Mouse (Mus musculus): Measurements from ENCODE around the gene Rcor2.

Gene Rcor2

DNA sequence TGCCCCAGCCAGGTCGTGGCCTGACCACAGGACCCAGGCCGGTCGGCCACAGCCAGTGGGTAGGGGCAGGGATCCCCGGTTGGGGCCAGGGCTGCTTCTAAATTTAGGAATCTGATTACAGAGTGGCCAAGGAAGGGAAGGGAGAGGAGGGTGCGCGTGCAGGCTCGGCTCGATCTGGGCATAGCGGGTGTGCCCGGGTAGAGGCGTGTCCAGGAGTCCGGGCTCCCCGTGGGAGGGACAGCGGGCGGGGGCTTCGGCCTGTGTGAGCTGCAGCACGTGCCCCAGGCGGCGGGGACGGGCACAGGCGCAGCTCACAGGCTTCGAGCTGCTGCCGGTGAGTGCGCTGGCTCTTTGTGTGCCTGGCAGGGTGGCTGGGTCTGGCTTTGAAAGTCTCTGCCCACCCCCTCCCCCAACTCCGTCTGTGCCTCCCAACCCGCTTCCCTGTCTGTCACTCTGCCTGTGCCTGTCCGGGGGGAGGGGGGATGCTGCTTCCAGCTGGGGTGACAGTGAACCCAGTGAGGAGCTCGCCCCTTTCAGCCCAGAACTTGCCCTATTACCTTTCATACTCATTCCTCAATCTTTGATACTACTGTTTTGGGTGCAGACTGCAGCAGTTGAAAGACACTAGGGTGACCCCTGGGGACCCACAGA is at the start of gene Rcor2:
TSS of gene Rcor2 (plus strand) at position 235 of the 651 bp plus-strand sequence.
- DNase-seq, result no peak

DNA sequence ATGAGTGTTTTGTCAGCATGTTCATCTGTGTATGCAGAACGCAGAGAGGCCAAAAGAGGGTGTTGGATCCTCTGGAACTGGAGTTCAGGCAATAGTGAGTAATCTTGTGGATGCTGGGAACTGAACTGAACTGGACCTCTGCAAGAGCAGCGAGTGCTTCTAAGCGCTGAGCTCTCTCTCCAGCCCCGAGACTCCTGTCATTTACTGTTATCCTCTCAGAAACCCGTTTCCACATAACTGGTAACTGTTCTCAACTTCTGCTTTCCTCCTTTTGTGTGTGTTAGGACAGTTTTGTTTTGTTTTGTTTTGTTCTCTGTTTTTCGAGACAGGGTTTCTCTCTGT is 49.2 kb upstream of the Rcor2 start:
- DNase-seq, result no peak

DNA sequence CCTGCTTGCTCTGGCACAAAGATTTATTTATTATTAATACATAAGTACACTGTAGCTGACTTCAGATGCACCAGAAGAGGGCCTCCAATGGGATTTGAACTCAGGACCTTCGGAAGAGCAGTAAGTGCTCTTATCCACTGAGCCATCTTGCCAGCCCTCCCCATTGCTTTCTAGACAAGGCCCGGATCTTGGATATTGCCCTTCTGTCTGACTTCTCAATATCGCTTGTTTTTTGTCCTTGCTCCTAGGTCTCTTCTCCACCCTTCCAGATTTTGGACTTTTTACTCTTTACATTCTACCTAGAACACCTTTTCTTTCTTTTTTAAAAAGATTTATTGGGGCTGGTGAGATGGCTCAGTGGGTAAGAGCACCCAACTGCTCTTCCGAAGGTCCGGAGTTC is 48.4 kb upstream of the Rcor2 start:
- DNase-seq, result no peak

- no peak for DNase-seq
These were observed 44.9 kb upstream of the Rcor2 start for GRCm38 (mm10) chr19:7222196-7222595.

- DNase-seq, result no peak
These were observed 43.6 kb upstream of the Rcor2 start for GRCm38 (mm10) chr19:7223488-7223887.

DNA sequence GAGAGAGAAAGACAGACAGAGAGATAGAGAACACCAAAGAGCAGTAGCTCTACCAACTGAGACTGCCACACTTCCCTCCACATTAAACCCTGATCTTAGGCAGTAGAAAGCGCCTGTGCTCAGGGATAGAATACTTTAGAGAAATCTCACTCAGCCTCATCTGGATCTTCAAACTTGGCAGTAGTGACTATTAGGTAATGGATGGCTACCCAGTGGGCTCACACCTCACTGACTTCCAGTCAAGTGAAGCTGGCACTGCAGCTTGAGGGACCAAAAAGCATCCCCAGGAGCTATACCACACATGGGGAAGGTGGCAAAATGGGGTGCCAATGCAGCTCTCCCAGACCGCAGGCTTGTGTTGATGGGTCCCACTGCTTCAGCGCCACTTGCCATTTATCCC is 42.9 kb upstream of the Rcor2 start:
- no peak for DNase-seq

DNA sequence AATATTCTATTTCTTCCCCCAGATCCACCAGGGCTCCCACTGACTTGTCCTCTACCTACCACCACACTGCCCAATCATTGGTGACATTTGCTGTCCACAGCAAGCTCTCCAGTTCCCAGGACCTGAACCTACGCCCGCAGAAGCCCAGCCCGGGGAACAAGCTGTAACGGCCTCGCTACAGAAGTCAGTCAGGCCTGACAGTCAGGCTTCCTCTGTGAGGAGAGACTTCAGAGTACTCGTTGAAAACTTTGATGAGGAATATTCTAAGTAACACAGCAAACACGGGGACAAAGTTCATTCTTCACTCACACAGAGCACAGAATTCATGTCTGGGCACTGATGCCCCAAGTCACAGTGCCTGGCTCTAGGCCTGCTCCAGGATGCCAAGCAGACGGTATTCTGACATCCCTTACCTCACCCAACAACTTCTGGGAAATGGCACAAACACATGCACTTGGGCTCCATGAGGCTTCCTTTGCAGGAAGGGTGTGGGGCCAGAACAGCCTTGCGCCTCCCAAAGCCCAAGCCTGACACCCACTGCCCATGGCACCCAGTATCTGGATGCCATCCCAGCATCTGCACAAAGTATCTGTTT is 41.9 kb upstream of the Rcor2 start:
- no peak for DNase-seq

DNA sequence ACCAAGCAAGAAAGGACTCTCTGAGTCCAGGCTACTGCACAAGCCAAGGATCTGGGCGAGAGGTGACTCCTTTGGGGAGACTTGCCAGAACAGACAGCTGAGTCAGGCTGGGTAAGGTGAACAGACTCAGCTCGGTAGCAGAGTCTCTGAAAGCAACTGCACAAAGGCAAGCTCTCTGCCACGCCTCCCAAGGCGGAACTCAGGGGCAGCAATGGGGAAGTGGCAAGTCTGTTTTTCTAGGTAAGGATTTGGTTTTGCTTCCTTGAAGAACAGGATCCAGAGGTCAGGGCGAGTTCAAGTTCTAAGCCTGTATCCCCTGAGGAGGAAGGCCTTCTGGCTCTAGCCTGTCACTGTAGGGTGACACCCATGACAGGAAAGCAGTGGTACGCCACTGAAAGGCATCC is 40.6 kb upstream of the Rcor2 start:
- DNase-seq, result no peak

GRCm38 (mm10) chr19:7234537-7235221 is 32.4 kb upstream of the Rcor2 start:
- peak; percentile 79 for DNase-seq

DNA sequence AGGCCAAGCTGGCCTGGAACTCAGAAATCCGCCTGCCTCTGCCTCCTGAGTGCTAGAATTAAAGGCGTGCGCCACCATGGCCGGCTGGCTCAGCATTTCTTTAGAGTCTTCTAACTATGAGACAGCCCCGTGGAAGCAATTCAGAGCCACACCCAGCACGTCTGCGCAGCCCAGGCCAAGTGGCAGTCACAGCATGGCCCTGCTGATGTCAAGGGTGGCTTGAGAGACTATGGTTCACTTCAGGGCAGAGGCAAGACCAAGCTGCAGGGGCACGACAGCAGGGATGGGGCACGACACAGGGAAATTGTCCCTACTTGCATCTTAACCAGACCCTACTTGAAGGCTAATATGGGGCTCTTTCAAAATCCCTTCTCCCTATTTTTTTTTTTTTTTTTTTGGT is 31.7 kb upstream of the Rcor2 start:
- no peak for DNase-seq

DNA sequence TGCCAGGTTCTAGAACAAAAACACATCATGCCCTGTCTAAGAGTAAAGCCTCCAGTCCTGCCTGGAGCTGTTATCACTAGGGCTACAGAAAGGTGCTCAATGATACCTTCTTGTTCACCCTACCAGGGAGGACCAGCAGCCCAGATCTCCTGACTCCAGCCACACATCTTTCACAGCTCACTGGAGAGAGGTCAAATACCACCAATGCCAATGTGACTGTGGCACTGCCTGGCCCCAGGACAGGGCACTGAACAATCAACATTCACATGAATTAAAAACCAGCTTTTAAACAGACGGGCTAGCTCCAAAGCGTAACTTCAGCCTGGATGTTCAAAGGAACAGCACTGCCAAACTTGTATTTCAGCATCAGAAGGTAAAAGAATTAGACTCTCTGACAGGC is 31.1 kb upstream of the Rcor2 start:
- DNase-seq, result no peak

GRCm38 (mm10) chr19:7236742-7237141 is 30.4 kb upstream of the Rcor2 start:
- no peak for DNase-seq

DNA sequence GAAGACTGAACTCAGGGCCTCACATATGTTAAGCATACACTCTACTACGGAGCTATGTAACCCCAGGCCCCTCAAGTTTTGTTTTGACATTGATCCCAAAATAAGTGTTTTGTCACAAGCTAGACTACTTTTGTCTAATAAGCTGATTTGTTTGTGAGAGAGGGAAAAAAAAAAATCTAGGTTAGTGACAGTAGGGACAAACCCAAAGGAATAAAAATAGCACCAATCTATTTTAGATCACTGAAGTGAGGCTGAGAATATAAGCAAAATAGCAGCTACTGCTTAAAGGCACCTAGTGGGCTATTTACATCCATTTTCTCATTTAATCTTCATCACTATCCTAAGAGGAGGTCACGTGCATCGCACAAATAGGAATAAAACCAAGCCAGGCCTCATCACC is 27.6 kb upstream of the Rcor2 start:
- no peak for DNase-seq

- DNase-seq, result peak; percentile 22 to 32
These were observed 26.8 kb upstream of the Rcor2 start for GRCm38 (mm10) chr19:7240291-7240690.

DNA sequence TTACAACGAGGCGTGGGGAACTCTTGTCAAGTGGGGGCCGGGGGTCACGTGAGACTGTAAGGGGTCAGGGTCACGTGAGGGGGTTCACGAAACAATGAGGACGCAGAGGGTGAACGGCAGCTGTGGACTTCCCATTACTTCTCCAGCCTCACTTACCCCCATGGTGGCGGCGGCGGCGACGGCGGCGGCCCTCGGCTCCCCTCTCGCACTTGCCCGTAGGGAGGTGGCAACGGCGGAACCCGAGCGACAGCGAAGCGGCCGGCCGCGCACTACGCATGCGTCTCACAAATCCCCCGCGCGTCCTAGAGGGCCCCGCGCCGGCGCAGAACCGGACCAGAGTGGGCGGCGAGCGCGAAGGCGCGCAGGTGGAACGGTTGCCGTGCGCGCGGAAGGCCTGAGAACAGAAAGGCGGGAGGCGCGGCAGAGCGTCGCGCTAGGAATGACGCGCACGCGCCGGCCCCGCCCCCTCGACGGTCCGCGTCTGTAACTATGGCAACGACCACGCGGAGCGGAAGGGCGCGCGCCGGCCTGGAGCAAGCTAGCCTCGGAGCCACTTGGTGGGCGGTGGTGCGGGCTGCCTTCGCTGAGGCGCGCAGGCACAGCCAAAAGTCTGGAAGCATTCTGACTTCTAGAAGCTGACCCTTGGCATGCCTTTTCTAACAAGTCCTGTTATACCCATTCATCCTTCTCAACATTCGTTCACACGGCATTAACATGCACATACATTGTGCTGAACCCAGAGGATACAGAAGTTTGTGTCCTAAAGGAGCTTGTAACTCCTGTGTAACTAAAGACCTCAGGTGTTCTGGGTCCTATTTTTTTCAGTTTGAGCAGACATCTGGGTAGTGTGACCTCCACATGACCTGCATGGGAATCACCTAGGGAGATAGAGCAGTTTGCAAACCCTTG is 26.1 kb upstream of the Rcor2 start, which contains the start of gene Naa40:
TSS of gene Naa40 (minus strand) at position 402 of the 909 bp plus-strand sequence.
- peak; percentile 91 to 96 for DNase-seq

- DNase-seq, result no peak
These were observed 21.1 kb upstream of the Rcor2 start for GRCm38 (mm10) chr19:7246021-7246420.

- DNase-seq, result peak in 1 of 2 experiments; percentile 56
These were observed 9.2 kb upstream of the Rcor2 start for GRCm38 (mm10) chr19:7257881-7258280.

DNA sequence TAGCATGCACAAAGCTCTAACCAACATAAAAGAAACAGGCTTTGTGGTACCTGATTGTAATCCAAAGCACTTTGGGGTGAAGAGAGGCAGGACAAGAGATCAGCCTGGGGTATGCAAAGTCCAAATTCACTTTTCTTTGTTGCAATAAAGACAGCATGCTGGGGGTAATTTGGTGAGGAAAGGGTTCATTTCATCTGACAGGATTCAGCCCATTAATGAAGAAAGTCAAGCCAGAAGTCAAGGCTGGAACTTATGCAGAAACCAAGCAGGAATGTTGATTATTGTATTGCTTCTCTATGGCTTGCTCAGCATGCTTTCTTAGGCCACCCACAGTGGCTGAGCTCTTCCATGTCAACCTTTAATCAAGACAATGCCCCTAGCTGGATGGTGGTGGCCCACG is 5.6 kb upstream of the Rcor2 start:
- DNase-seq, result no peak

DNA sequence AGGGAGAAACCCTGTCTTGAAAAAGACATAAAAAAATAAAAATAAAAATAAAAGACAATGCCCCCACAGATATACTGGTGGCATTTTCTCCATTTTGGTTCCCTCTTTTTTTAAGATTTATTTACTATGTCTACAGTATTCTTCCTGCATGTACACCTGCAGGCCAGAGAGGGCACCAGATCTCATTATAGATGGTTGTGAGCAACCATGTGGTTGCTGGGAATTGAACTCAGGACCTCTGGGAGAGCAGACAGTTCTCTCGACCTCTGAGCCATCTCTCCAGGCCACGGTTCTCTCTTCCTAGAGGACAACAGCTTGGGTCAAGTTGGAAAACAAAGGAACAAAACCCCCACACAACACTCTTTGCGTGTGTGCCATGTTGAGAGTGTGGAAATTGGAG is 5.2 kb upstream of the Rcor2 start:
- DNase-seq, result no peak

- DNase-seq, result no peak
These were observed 4.5 kb upstream of the Rcor2 start for GRCm38 (mm10) chr19:7262592-7262991.

- peak; percentile 82 to 85 for DNase-seq
These were observed 2.9 kb upstream of the Rcor2 start for GRCm38 (mm10) chr19:7264088-7264765.

GRCm38 (mm10) chr19:7264766-7265331 is 2.3 kb upstream of the Rcor2 start:
- no peak for DNase-seq
